Mouse (Mus musculus) liver, adult 2 months (tissue): Measurements from ENCODE around the gene Zeb2. TPM values are rescaled to one million over a fixed set of nuclear protein-coding genes. Genes with fewer than 3 reads are reported as not detected.

Experiments
- DNase-seq: peaks from one replicate; pipeline ENCODE4 v3.0.0-alpha.2; 2011; ENCODE audit warnings: low read depth, low spot score; ENCODE audit errors: extremely low read depth
- H3K27ac ChIP-seq: fragments of 200-500 bp; replicated peaks from 2 replicates; pipeline ENCODE4 v1.5.1; 2012; ENCODE audit warnings: low read depth, mild to moderate bottlenecking, control low read depth, inconsistent platforms, low read length; ENCODE audit not compliant: insufficient read depth
- H3K27me3 ChIP-seq: fragments of 200-500 bp; 2 replicates; pipeline ENCODE4 v1.6.1; 2012; ENCODE audit warnings: mild to moderate bottlenecking, moderate library complexity, low read length, inconsistent platforms; ENCODE audit not compliant: control insufficient read depth, insufficient read depth
- H3K36me3 ChIP-seq: fragments of 200-500 bp; 2 replicates; pipeline ENCODE4 v1.6.1; 2012; ENCODE audit warnings: low read length, inconsistent platforms; ENCODE audit not compliant: control insufficient read depth, insufficient read depth
- H3K4me1 ChIP-seq: fragments of 200-500 bp; 2 replicates; pipeline ENCODE4 v1.6.1; 2011; ENCODE audit warnings: low read length; ENCODE audit not compliant: control insufficient read depth, insufficient read depth
- H3K4me3 ChIP-seq: fragments of 200-500 bp; 2 replicates; pipeline ENCODE4 v1.5.1; 2011; ENCODE audit warnings: low read depth, mild to moderate bottlenecking, control low read depth, low read length, moderate library complexity; ENCODE audit not compliant: insufficient read depth
- H3K79me2 ChIP-seq: fragments of 200-500 bp; 2 replicates; pipeline ENCODE4 v1.6.1; 2012; ENCODE audit warnings: inconsistent platforms, mild to moderate bottlenecking, low read length, moderate library complexity; ENCODE audit not compliant: control insufficient read depth, insufficient read depth
- H3K9ac ChIP-seq: fragments of 200-500 bp; 2 replicates; pipeline ENCODE4 v1.6.1; 2012; ENCODE audit warnings: low read depth, mild to moderate bottlenecking, control low read depth, inconsistent platforms, low read length
- CTCF ChIP-seq: fragments of 200-500 bp; IDR thresholded peaks from 2 replicates; pipeline ENCODE4 v1.5.1; 2011; ENCODE audit warnings: low read depth, low read length, control low read depth
- POLR2A ChIP-seq: fragments of 200-500 bp; IDR thresholded peaks from 2 replicates; pipeline ENCODE4 v1.6.1; 2011; ENCODE audit warnings: low read length, control low read depth; ENCODE audit not compliant: insufficient read depth; ENCODE audit errors: extremely low read depth
- WGBS: fragments of 180-500 bp; shearing (Covaris S2); methylation state at CpG from one replicate; pipeline ENCODE4 v1.1.7; 2018; 5-methylcytosine and 5-hydroxymethylcytosine counted together
- polyA plus RNA-seq: library from polyadenylated mRNA; depleted of rRNA; stranded (reverse); fragments of >200 nt; gene quantifications from 2 replicates; pipeline ENCODE4 v1.2.3, GENCODE M21; 2012
- total RNA-seq: library from RNA; depleted of rRNA; stranded (reverse); fragments of >200 nt; gene quantifications from 2 replicates; pipeline ENCODE4 v1.2.3, GENCODE M21; 2014

Zeb2 gene
- total and polyA plus RNA-seq, 2 experiments = 4.9 to 15.5 TPM

GRCm38 (mm10) chr2:45060768-45061167, 56.4 kb downstream of the Zeb2 start:
- Histone ChIP-seq H3K36me3 (no peaks in the 10 kb centered on the region), H3K27ac (no peak overlapping the region), H3K27me3 (no peaks in the 10 kb centered on the region), H3K9ac (no peak overlapping the region), H3K4me3 (no peak overlapping the region), H3K4me1 (peaks cover 4% of the 10 kb centered on the region; the same call in 1 of the 2 replicates), H3K79me2 (no peaks in the 10 kb centered on the region; the same call in 1 of the 2 replicates)
- 52% methylated on average over 4 of the region's 4 CpGs for WGBS
- no peak for DNase-seq
- TF ChIP-seq CTCF = no peak
- TF ChIP-seq POLR2A = no peak

GRCm38 (mm10) chr2:45060202-45060601, 57.0 kb downstream of the Zeb2 start:
- no peaks in the 10 kb centered on the region for H3K27me3 ChIP-seq
- 80% methylated on average over 9 of the region's 9 CpGs for WGBS
- no peak overlapping the region for H3K27ac ChIP-seq
- no peaks in the 10 kb centered on the region for H3K36me3 ChIP-seq
- H3K4me3 ChIP-seq = no peak overlapping the region
- H3K9ac ChIP-seq = no peak overlapping the region
- H3K4me1 ChIP-seq = peaks cover 6% of the 10 kb centered on the region; the same call in 1 of the 2 replicates
- TF ChIP-seq CTCF (no peak), POLR2A (no peak)
- no peaks in the 10 kb centered on the region; the same call in 1 of the 2 replicates for H3K79me2 ChIP-seq
- DNase-seq = no peak

GRCm38 (mm10) chr2:45059599-45059998, 57.6 kb downstream of the Zeb2 start:
- no peak for DNase-seq
- no peak overlapping the region for H3K9ac ChIP-seq
- H3K27me3 ChIP-seq = no peaks in the 10 kb centered on the region
- no peak overlapping the region for H3K4me3 ChIP-seq
- TF ChIP-seq CTCF (no peak), POLR2A (no peak)
- 89% methylated on average over 4 of the region's 4 CpGs for WGBS
- H3K27ac ChIP-seq = no peak overlapping the region
- H3K36me3 ChIP-seq = no peaks in the 10 kb centered on the region
- H3K79me2 ChIP-seq = no peaks in the 10 kb centered on the region; the same call in 1 of the 2 replicates
- H3K4me1 ChIP-seq = peaks cover 7% of the 10 kb centered on the region; the same call in 1 of the 2 replicates

DNA sequence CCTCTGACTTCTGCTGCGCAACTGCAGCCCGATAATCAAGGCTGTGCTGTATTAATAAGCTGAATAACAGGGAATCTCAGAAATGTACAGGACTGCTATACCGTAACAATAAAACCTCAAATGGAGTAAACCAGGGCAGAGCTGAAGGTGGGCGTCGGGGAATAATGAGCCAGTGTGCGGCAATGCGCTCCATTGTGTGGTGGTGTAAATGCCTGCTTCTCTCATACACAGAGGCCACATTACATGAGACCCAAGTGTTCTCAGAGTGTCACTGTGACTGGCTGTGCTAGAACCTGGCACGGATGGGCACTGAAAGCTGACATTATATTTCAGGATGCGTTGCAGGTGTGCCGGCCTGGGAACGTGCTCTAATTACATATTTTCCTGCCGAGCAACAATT, 58.2 kb downstream of the Zeb2 start:
- H3K36me3 ChIP-seq = no peaks in the 10 kb centered on the region
- H3K4me1 ChIP-seq = peaks cover 7% of the 10 kb centered on the region; the same call in 1 of the 2 replicates
- 95% methylated on average over 12 of the region's 12 CpGs for WGBS
- no peak overlapping the region for H3K4me3 ChIP-seq
- H3K27me3 ChIP-seq = no peaks in the 10 kb centered on the region
- no peak for DNase-seq
- TF ChIP-seq POLR2A = no peak
- no peak for TF ChIP-seq CTCF
- no peaks in the 10 kb centered on the region; the same call in 1 of the 2 replicates for H3K79me2 ChIP-seq
- H3K27ac ChIP-seq = no peak overlapping the region
- H3K9ac ChIP-seq = no peak overlapping the region

DNA sequence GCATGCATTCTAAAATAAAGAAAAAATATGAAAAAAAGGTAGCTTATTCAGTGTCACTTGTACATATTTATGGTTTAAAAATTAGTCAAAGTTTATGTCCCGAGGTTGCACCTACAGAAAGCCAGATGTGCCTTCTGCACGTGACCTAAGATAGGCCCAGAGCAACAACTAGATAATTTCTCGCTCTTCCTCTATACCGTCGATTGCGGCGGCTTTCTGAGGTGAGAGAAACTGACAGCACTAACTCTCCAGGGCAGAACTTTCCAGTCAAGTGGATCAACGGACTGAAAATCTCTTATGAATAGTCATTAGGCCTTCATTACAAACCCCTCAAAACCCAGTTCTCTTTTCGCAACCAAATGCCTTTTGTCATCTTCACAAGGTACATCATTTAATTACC, 59.0 kb downstream of the Zeb2 start:
- Histone ChIP-seq H3K79me2 (no peaks in the 10 kb centered on the region; the same call in 1 of the 2 replicates), H3K4me1 (peaks cover 7% of the 10 kb centered on the region; the same call in 1 of the 2 replicates), H3K27ac (no peak overlapping the region), H3K9ac (no peak overlapping the region), H3K4me3 (no peak overlapping the region), H3K36me3 (no peaks in the 10 kb centered on the region), H3K27me3 (no peaks in the 10 kb centered on the region)
- no peak for TF ChIP-seq CTCF
- no peak for TF ChIP-seq POLR2A
- 78% methylated on average over 9 of the region's 9 CpGs for WGBS
- DNase-seq = no peak

GRCm38 (mm10) chr2:45056856-45057562, 60.2 kb downstream of the Zeb2 start:
- H3K9ac ChIP-seq = no peak overlapping the region
- no peaks in the 10 kb centered on the region for H3K36me3 ChIP-seq
- H3K79me2 ChIP-seq = no peaks in the 10 kb centered on the region; the same call in 1 of the 2 replicates
- TF ChIP-seq CTCF (no peak), POLR2A (no peak)
- no peak for DNase-seq
- peaks cover 9% of the 10 kb centered on the region; the same call in 1 of the 2 replicates for H3K4me1 ChIP-seq
- no peaks in the 10 kb centered on the region for H3K27me3 ChIP-seq
- no peak overlapping the region for H3K27ac ChIP-seq
- no peak overlapping the region for H3K4me3 ChIP-seq
- WGBS = 41% methylated on average over 10 of the region's 10 CpGs
